Mouse (Mus musculus): ENCODE data around the gene Sowahb. TPM values are rescaled to one million over a fixed set of nuclear protein-coding genes. Genes with fewer than 3 reads are reported as not detected.

Gene Sowahb
- polyA plus RNA-seq, 1 experiment, result not detected

GRCm38 (mm10) chr5:92998494-92999016 lies 46.3 kb downstream of the Sowahb start:
- WGBS, result 67% methylated on average over 5 of the region's 5 CpGs
- H3K4me3 ChIP-seq (ENCODE audit: insufficient read depth, low read depth, low read length), result no peak overlapping the region
- peaks cover 13% of the 10 kb centered on the region for H3K4me1 ChIP-seq (ENCODE audit: control insufficient read depth, insufficient read depth, low read length)
- H3K27ac ChIP-seq (ENCODE audit: insufficient read depth, low read depth, low read length), result no peak overlapping the region
- no peak for TF ChIP-seq POLR2A (IDR thresholded peaks at IDR 0.05; ENCODE audit: insufficient read depth, low read depth, low read length)
- TF ChIP-seq CTCF (IDR thresholded peaks at IDR 0.05; ENCODE audit: insufficient read depth, low read depth, low read length), result no peak

- 65% methylated on average over 5 of the region's 5 CpGs for WGBS
- Histone ChIP-seq H3K4me3 (ENCODE audit: insufficient read depth, low read depth, low read length) (no peak overlapping the region), H3K27ac (ENCODE audit: insufficient read depth, low read depth, low read length) (no peak overlapping the region), H3K4me1 (ENCODE audit: control insufficient read depth, insufficient read depth, low read length) (peaks cover 13% of the 10 kb centered on the region)
- TF ChIP-seq CTCF (IDR thresholded peaks at IDR 0.05; ENCODE audit: insufficient read depth, low read depth, low read length) (no peak), POLR2A (IDR thresholded peaks at IDR 0.05; ENCODE audit: insufficient read depth, low read depth, low read length) (no peak)
Observed at GRCm38 (mm10) chr5:92997428-92998120, 47.2 kb downstream of the Sowahb start.

- 85% methylated on average over 2 of the region's 2 CpGs for WGBS
- Histone ChIP-seq H3K4me3 (ENCODE audit: insufficient read depth, low read depth, low read length) (no peak overlapping the region), H3K27ac (ENCODE audit: insufficient read depth, low read depth, low read length) (no peak overlapping the region), H3K4me1 (ENCODE audit: control insufficient read depth, insufficient read depth, low read length) (peaks cover 7% of the 10 kb centered on the region)
- TF ChIP-seq POLR2A (IDR thresholded peaks at IDR 0.05; ENCODE audit: insufficient read depth, low read depth, low read length), result no peak
- no peak for TF ChIP-seq CTCF (IDR thresholded peaks at IDR 0.05; ENCODE audit: insufficient read depth, low read depth, low read length)
Observed at GRCm38 (mm10) chr5:92994861-92995260, 50.0 kb downstream of the Sowahb start.

- H3K4me3 ChIP-seq (ENCODE audit: insufficient read depth, low read depth, low read length), result no peak overlapping the region
- 92% methylated on average over 6 of the region's 6 CpGs for WGBS
- H3K4me1 ChIP-seq (ENCODE audit: control insufficient read depth, insufficient read depth, low read length), result peaks cover 7% of the 10 kb centered on the region
- TF ChIP-seq CTCF (IDR thresholded peaks at IDR 0.05; ENCODE audit: insufficient read depth, low read depth, low read length) (no peak), POLR2A (IDR thresholded peaks at IDR 0.05; ENCODE audit: insufficient read depth, low read depth, low read length) (no peak)
- no peak overlapping the region for H3K27ac ChIP-seq (ENCODE audit: insufficient read depth, low read depth, low read length)
Observed at GRCm38 (mm10) chr5:92994309-92994708, 50.5 kb downstream of the Sowahb start.

GRCm38 (mm10) chr5:92992106-92992505 lies 52.7 kb downstream of the Sowahb start:
- no peak for TF ChIP-seq POLR2A (IDR thresholded peaks at IDR 0.05; ENCODE audit: insufficient read depth, low read depth, low read length)
- no peak for TF ChIP-seq CTCF (IDR thresholded peaks at IDR 0.05; ENCODE audit: insufficient read depth, low read depth, low read length)
- 91% methylated on average over 3 of the region's 3 CpGs for WGBS
- no peak overlapping the region for H3K27ac ChIP-seq (ENCODE audit: insufficient read depth, low read depth, low read length)
- no peak overlapping the region for H3K4me3 ChIP-seq (ENCODE audit: insufficient read depth, low read depth, low read length)
- peaks cover 6% of the 10 kb centered on the region; the same call in 1 of the 2 replicates for H3K4me1 ChIP-seq (ENCODE audit: control insufficient read depth, insufficient read depth, low read length)

Other genes with a start within 250 kb of the Sowahb start
- 171 TPM in 1 of 2 replicates, not detected in the other for gene Sept11, start 48.4 kb upstream of the Sowahb start, polyA plus RNA-seq (2012; ENCODE audit: insufficient read depth, insufficient read length, low replicate concordance, missing spikeins)
- not detected in 2 replicates for gene Ccni, start 161.5 kb upstream of the Sowahb start, polyA plus RNA-seq (2012; ENCODE audit: insufficient read depth, insufficient read length, low replicate concordance, missing spikeins)
- gene 2010109A12Rik, start 161.5 kb upstream of the Sowahb start, polyA plus RNA-seq (2012; ENCODE audit: insufficient read depth, insufficient read length, low replicate concordance, missing spikeins), result not detected in 2 replicates
- not detected in 2 replicates for gene Ccng2, start 222.2 kb upstream of the Sowahb start, polyA plus RNA-seq (2012; ENCODE audit: insufficient read depth, insufficient read length, low replicate concordance, missing spikeins)